Mouse (Mus musculus): ENCODE measurements around the gene Gm34302.
A peak's percentile ranks its signal among the peaks of the same experiment; 100 is the strongest.

Gm34302 gene

GRCm38 (mm10) chr3:63483726-63484125, at the start of gene Gm34302:
Gene Gm34302 (minus strand): TSS chr3:63483879.
- no peak for DNase-seq (ENCODE audit: low read depth, low spot score)

- no peak for DNase-seq (ENCODE audit: low read depth, low spot score)
Observed at GRCm38 (mm10) chr3:63531847-63532246, 48.2 kb upstream of the Gm34302 start.

- DNase-seq (ENCODE audit: low read depth, low spot score) = no peak
Observed at GRCm38 (mm10) chr3:63517681-63518080, 34.0 kb upstream of the Gm34302 start.

GRCm38 (mm10) chr3:63516279-63516678, 32.6 kb upstream of the Gm34302 start:
- peak; percentile 2 for DNase-seq (ENCODE audit: low read depth, low spot score)

GRCm38 (mm10) chr3:63511316-63511715, 27.6 kb upstream of the Gm34302 start:
- no peak for DNase-seq (ENCODE audit: low read depth, low spot score)

GRCm38 (mm10) chr3:63509484-63509883, 25.8 kb upstream of the Gm34302 start:
- no peak for DNase-seq (ENCODE audit: low read depth, low spot score)

GRCm38 (mm10) chr3:63508924-63509323, 25.2 kb upstream of the Gm34302 start:
- DNase-seq (ENCODE audit: low read depth, low spot score) = no peak

GRCm38 (mm10) chr3:63504433-63504832, 20.8 kb upstream of the Gm34302 start:
- no peak for DNase-seq (ENCODE audit: low read depth, low spot score)

- no peak for DNase-seq (ENCODE audit: low read depth, low spot score)
Observed at GRCm38 (mm10) chr3:63494625-63495382, 11.1 kb upstream of the Gm34302 start.

- peak; percentile 2 for DNase-seq (ENCODE audit: low read depth, low spot score)
Observed at GRCm38 (mm10) chr3:63493563-63493962, 9.9 kb upstream of the Gm34302 start.

- no peak for DNase-seq (ENCODE audit: low read depth, low spot score)
Observed at GRCm38 (mm10) chr3:63440426-63441125, 43.1 kb downstream of the Gm34302 start.

- DNase-seq (ENCODE audit: low read depth, low spot score) = no peak
Observed at GRCm38 (mm10) chr3:63439738-63440137, 43.9 kb downstream of the Gm34302 start.

GRCm38 (mm10) chr3:63438898-63439297, 44.8 kb downstream of the Gm34302 start:
- no peak for DNase-seq (ENCODE audit: low read depth, low spot score)
